Mouse (Mus musculus) retina, embryonic 14.5 days (tissue): ENCODE measurements around the gene Yif1a.

Experiments
- DNase-seq: peaks from one replicate; pipeline ENCODE4 v3.0.0-alpha.2; 2015; ENCODE audit warnings: low spot score

Gene Yif1a

DNA sequence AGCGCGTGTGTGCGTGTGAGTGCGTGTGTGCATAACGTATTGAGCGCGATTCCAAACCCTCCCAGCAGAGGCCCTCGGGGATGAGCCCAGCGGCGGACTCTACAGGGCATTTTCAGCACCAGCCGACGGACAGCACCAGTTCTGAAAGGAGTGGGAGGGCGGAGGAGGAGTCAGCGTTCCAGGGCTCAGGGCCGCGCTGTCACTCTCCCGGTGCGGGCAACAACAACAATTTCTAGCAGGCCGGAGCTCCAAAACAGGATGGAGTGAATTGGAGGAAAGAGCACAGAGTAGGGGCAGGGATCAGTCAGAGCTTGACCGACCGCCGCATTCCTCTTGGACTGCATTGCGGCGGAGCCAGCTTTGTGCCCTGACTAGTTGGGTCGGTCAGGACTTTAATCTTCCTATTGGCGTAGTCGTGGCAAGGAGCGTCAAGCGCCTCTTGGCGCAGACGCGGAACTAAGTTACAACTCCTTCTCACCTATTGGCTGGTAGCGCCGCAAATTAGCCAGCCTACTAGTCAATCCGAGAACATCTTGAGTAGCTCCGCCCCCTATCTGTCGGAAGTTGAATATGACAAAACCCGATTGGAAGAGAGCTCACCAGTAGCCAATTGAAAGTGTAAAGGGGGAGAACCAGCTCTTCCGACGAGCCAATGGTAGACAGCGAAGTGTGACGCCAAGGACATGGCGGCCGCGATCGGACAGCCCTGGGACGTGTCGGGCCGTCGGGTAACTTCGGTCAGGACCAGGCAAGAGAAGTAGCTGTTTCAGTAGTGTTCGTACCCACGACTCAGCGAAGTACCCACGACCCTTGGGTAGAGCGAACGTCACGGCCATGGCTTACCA, at the start of gene Yif1a:
Gene Yif1a (plus strand): TSS at position 655 of the 845 bp plus-strand sequence.
- DNase-seq: peak; percentile 99

GRCm38 (mm10) chr19:5038709-5039156, 49.6 kb upstream of the Yif1a start, which contains the start of the genes B4gat1 and AC124502.3:
B4gat1 (plus strand) TSS chr19:5038826.
AC124502.3 (plus strand) TSS chr19:5038891.
- peak; percentile 94 for DNase-seq

DNA sequence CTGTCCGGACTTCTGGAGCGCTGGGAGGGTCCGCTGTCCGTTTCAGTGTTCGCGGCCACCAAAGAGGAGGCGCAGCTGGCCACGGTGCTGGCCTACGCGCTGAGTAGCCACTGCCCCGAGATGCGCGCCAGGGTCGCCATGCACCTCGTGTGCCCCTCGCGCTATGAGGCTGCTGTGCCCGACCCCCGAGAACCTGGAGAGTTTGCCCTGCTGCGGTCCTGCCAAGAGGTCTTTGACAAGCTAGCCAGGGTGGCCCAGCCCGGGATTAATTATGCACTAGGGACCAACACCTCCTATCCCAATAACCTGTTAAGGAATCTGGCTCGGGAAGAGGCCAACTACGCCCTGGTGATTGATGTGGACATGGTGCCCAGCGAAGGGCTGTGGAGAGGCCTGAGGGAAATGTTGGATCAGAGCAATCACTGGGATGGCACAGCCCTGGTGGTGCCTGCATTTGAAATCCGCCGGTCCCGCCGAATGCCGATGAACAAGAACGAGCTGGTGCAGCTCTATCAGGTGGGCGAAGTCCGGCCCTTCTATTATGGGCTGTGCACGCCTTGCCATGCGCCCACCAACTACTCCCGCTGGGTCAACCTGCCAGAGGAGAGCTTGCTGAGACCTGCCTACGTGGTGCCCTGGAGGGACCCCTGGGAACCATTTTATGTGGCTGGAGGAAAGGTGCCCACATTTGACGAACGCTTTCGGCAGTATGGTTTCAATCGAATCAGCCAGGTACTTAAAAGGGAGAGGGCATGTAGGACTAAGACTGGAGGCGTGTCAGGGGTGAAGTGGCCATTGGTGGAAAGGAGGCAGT, 48.8 kb upstream of the Yif1a start:
- DNase-seq: no peak

DNA sequence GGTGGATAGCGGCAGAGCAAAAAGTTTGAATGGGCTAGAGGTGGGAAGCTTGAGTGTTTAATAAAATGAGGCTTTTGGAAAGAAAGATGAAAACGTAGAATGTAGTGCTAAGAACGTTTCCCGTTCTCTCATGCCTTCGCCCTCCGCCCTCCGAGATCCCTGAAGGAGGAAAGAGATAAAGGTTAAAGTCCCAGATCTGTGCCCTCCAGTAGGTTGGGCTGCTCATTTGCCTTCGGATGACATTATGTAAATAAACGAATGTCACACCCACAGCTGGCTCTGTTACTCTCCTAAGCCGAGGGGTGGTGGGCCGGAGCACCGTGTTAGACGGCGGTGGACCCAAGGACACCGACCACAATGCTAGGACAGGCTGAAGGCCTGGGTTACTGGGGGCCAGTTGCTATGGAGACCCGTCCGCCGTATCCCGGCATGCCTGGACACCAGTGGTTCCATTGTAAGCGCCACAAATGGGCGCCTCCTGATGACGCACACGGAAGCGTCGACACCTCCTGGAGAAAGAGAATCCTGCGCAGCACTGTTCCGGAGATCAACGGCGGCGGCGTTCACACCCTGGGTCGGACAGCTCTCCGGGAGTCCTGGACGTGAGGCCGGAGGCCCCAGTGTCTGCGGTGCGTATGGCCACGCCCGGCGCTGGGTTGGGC, 47.3 kb upstream of the Yif1a start, which contains the start of gene Brms1:
Gene Brms1 (plus strand): TSS at position 493 of the 662 bp plus-strand sequence.
- DNase-seq: peak; percentile 94

DNA sequence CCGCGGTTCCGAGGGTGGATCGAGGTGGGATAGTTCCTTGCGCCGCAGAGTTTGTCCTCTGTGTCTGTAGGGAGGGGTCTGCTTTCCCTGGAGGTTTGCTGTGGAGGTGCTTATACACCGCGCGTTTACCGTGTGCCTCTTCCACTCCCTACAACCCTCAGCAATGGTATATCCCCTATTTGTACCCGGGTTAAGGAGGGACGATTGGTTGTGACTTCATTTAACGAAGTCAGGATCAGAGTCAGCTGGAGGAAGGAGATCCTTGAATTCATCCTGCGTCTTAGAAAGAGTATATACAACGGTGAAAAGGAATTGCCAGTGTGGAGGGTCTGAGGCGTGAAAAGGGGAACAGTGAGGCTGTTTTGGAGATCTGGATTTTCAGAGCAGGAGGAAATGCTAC, 46.8 kb upstream of the Yif1a start:
- DNase-seq: no peak

DNA sequence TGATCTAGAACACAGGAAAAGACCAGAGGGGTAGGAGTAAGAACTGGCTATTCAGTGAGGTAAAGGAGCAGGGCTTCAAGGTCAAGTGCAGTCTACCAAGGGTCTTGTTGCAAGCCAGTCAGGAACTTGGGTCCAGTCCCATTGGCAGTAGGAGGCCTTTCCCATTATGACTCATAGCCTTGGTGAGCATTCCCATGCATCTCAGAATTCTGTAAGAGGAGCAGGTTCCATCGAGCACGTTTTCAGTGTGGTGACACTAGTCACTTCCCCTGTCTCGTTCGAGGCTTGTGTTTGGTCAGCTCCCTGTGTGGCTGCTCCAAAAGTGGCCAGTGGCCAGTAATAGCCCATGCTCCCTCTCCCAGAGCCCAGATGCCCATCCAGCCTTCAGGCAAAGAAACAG, 42.8 kb upstream of the Yif1a start:
- DNase-seq: no peak

- DNase-seq: no peak
These were observed 39.9 kb upstream of the Yif1a start for GRCm38 (mm10) chr19:5048138-5049056.

DNA sequence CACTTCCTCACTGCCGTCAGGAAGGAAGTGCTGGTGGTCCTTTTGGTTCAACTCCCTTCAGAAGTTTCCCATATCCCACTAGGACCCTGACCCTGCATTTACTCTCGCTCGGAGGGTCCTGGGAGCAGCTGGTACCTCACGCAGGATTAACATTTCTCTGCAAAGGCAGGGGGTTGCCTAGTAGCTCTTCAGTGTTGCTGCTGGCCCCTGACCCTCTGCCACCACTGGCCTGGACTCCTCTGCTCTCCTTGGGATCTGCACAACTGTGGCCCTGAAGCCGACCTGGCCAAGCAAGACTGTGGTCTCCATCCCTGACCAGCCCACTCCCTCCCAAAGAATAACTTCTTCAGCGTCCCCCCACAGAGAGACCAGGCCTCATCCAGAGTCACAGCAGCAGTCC, 39.0 kb upstream of the Yif1a start:
- no peak for DNase-seq

DNA sequence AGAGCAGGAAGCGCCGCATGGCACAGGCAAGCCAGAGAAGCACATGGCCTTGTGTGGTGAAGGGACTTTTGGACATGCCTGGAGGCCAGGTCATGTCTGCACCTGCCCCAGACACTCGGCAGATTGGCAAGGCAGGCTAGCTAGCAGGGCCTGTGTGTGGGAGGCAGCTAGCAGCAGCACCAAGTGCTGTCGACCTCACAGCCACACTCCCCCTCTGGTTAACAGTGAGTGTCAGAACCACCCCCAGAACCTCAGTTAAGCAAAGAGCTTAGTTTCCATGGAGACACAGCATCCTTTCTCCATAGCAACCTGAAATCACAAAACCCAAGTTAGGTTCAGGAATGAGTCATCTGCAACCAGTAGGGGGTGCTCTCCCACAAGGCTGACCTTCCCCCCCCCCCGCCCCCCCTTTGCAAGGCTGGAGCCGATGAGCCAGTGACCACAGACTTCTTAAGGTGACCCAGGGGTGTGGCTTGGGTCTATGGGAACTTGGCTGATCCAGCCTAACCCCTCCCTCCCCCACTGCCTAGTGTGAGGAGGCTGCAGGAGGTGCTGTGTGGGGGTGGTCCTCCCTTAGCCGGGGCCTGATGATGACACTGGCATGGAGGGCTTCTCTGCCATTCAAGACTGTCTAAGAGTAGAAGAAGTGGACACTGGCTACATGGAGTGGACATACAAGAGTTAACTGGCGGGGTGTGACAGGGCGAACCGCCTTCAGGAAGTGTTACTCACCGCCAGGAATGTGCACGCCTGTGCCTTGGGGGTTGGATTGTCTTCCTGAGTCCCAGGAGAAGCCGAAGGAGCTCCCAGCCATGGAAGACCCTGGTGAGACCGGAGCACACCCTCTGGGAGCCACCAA, 38.1 kb upstream of the Yif1a start, which contains the start of gene Rin1:
Gene Rin1 (plus strand): TSS at position 435 of the 859 bp plus-strand sequence.
- peak; percentile 62 for DNase-seq

DNA sequence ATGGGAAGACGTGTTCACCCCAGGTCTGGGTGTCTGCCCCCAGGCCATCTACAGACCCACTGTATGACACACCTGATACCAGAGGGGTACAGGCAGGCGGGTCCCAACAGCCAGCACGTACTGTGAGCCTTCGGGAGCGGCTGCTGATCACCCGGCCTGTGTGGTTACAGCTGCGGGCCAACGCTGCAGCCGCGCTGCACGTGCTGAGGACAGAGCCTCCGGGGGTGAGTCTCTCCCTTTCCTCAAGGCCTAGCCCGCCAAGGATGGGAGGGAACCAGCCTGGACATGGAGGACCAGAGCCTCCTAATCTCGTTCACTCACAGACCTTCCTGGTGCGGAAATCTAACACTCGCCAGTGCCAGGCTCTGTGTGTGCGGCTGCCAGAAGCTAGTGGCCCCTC, 37.3 kb upstream of the Yif1a start:
- DNase-seq: no peak

DNA sequence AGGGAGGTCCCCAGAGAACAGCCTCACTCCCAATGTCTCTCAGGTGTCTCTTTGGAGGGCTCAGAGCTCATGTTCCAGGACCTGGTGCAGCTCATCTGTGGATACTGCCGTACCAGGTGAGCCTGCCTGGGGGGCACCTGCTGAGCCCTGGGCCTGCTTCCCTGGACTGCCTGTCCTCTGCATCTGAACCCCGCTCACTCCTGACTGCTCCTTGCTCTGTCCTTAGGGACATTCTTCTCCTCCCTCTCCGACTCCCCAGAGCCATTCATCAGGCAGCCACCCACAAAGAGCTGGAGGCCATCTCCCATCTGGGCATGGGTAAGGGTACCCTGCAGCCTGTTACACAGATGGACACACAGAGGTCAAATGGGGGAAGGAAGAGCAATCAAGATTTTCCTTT, 36.8 kb upstream of the Yif1a start:
- DNase-seq: no peak

- DNase-seq: no peak
These were observed 36.0 kb upstream of the Yif1a start for GRCm38 (mm10) chr19:5052166-5052822.

DNA sequence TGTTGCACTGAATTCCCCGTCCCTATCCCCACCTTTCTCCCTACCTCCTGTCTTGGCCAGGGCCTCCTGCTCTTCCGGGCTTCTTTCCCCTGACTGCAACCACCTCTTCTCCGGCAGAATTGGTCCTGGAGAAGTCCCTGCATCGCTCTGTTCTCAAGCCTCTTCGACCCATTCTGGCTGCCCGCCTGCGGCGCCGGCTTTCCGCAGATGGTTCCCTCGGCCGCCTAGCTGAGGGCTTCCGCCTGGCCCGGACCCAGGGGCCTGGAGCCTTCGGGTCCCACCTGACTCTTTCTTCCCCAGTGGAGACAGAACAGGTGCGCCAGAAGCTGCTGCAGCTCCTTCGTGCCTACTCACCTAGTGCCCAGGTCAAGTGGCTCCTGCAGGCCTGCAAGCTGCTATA, 35.5 kb upstream of the Yif1a start:
- DNase-seq: no peak

DNA sequence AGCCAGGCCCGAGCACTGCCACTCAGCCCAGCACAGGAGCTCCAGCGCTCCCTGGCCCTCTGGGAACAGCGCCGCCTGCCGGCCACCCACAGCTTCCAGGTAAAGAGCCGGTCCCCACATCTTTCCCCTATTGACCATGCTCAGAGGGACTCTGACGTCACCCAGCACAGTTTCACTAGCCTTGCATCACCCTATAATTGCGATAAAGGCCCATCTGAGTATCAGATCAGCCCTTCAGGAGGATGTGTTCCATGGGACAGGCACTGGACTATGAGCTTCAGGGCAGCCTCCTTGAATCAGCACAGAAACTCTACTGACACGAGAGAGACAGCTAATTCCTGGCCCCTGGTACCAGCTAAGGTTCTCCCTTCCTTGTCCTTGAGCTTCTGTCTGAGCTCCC, 34.4 kb upstream of the Yif1a start:
- peak; percentile 77 for DNase-seq

- DNase-seq: peak; percentile 86
These were observed 32.1 kb upstream of the Yif1a start for GRCm38 (mm10) chr19:5056251-5056650.

- no peak for DNase-seq
These were observed 30.2 kb upstream of the Yif1a start for GRCm38 (mm10) chr19:5057876-5058775.

DNA sequence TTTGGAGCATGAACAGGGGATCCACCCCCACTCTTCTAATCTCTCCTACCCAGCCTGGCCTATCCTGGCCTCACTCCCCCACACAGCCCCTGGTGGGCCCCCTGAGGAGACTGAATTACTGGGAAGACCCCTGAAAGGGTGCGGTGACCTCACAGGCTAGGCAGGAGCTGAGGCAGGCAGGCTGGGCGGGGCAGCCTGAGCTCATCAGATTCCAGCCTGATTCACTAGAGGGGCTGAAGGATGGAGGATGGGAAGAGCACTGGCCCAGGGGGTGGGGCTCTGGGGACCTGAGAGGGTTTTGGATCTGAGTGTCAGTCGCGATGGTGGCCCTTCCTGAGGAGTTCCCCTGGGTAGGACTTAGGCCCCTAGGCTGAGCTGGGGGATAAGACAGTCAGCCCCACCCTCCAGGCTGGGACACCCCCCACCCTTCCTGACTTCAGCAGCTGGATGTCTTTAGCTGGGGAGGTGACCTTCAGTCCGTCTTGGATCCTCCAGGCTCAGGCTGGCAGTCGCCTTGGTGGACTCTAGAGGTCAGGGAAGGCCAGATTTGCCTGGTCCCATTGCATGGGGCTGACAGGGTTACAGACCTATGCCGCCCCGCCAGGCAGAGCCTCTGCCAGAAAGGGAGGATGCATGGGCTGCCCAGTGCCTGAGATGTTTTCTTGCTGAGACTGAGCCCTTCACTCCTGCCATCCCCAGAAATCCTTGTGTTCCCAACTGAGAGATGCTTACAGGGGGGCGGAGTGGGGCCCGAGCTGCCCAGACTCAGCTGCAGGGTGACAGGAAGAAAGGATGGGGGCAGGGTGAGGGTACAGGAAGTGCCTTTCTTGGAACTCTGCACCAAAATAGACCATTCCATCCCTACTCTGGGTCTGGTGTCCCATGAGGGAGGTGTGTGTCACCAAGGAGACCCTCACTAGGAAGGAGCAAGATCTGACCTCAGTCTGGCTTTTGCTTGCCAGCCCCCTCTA, 29.3 kb upstream of the Yif1a start:
- DNase-seq: peak; percentile 47
